Mouse (Mus musculus) kidney, postnatal 10 days (tissue): ENCODE measurements around the gene Ints5.
A peak's percentile ranks its signal among the peaks of the same experiment; 100 is the strongest.

ENCODE experiments used
- DNase-seq: peaks from one replicate; pipeline ENCODE4 v3.0.0; 2021; ENCODE audit warnings: mixed read lengths

Gene Ints5

DNA sequence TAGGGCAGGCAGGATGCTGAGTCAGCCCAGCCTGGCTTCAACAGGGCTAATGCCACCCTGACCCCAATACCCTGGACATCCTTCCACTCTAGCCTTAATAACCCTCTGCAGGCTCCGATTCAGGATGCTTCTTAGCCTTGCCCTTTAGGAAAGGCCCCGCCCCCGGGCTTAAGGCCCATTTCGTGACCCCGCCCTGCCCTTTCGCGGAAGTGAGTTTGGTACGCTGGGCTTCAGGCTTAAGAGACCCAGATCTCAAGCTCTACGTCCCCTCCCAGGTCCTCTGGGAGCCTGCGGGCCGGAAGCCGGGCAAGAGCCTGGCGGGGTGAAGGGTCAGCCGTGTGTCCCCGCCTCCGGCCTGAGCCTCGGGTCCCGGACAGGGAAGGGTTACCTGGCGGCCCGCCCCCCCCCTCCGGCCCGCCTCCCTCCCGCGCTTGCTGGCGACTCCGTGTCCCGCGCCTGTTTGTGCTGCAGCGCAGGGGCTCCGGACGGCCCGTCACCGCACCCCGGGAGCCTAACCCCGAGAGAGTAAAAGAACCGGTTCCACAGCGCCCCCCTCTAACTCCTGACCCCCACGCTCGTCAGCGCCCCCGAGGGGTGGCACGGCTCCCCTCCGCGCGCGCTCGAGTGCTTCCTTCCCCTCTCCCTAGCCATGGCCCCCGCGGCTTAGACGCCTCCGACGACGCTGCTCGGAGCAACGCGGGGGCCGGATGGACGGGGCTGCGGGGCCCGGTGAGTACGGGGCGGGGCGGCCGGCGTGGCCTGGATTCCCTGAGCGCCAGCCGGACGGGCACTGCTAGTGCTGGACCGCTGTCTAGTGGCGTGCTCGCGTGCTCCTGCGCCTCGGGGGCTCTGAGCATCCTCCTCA lies 36.7 kb downstream of the Ints5 start, which contains the start of the genes Rom1 and Eml3:
TSS of gene Rom1 (minus strand) at position 133 of the 865 bp plus-strand sequence.
TSS of gene Eml3 (plus strand) at position 329 of the 865 bp plus-strand sequence.
- peak; percentile 93 for DNase-seq

GRCm38 (mm10) chr19:8930117-8930516 lies 37.3 kb downstream of the Ints5 start:
- DNase-seq: no peak

GRCm38 (mm10) chr19:8930771-8931170 lies 38.0 kb downstream of the Ints5 start:
- DNase-seq: no peak

DNA sequence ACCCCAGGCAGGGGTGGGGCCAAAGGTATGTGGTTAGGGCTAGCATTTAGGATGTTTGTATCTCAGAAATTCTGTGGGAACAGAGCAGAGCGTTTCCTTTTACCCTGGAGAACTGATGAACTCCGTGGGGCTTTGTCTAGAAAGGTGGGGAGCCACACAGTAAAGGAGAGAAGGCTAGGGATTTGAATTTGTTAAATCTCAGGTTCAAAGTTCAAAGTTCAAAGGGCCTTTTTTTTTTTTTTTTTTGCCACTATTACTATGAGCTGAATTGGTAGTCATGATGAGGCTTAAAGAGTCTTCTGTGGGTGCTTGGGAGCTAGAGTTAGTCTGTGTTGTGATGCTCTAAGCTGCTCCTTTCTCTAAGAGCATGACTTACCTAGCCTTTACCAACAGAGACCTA lies 43.9 kb downstream of the Ints5 start:
- DNase-seq: no peak

GRCm38 (mm10) chr19:8940526-8941133 lies 47.8 kb downstream of the Ints5 start:
- DNase-seq: no peak

DNA sequence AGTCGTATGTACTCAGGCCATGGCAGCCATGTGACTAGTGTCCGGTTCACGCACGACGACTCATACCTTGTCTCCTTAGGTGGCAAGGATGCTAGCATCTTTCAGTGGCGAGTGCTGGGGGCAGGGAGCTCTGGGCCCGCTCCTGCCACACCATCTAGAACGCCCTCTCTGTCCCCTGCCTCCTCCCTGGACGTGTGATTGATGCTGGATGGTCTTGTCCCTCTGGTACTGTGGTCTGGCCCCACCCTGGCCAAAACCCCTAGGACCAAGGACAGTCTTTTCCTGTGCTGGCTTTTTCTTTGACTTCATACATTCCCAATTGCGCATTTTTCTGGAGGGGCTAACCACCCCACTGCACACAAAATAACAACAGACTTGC lies 48.3 kb downstream of the Ints5 start:
- DNase-seq: no peak

DNA sequence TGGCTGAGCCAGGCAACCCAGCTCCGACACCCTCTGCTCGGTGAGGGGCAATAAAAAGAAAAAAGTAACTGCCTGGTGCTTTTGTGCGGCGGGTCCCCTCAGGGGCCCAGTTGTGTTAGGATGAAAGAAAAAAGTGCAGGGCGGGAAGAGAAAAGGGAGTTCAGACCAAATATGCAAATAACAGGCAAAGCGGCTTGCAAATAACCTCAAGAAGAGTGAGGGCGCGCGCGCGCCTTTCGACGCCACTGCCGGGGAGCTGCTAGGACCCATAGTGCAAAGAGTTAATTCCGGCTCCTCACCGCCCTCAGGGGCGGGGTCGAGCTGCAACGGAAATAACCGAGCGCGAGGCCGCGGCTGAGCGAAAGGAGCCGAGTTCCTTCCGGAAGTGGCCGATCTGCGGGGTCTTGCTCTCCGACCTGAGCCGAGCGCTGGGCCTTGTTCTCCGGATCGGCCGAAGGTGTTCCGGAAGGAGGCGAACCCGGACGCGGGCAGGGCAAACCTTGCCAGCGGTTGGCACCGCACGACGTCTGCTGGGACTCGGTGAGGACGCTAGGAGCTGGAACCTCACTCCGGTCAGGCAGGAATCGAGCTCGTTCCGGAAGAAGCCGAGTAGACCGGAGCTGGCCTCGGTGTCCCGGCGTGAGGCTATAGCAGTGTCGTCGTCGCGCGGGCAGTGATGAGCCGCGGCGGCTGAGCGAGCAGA lies 48.9 kb downstream of the Ints5 start, which contains the start of gene Mta2:
TSS of gene Mta2 (plus strand) at position 361 of the 703 bp plus-strand sequence.
- DNase-seq: peak; percentile 99

- peak; percentile 79 for DNase-seq
These were observed 49.6 kb downstream of the Ints5 start for GRCm38 (mm10) chr19:8942276-8942964.

GRCm38 (mm10) chr19:8943047-8943446 lies 50.2 kb downstream of the Ints5 start:
- DNase-seq: no peak

DNA sequence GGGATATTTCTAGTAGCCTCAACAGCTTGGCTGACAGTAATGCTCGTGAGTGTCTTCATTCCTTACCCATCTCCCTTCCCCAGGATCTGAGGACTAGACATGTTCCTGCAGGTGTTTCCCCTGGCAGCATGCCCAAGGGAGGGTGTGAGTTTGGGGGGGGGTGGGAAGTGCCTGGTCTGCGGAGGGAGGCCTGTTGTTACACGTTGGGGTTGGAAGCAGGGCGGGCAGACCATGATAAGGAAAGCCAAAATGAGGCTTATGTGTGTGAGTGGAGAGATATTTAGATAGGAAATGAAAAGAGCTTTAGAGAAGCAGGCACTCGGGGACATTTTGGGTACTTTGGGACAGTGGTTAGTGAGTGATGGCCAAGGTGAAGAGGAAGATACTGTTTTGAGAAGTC lies 51.3 kb downstream of the Ints5 start:
- DNase-seq: peak; percentile 63

GRCm38 (mm10) chr19:8944750-8945149 lies 51.9 kb downstream of the Ints5 start:
- peak; percentile 93 for DNase-seq

DNA sequence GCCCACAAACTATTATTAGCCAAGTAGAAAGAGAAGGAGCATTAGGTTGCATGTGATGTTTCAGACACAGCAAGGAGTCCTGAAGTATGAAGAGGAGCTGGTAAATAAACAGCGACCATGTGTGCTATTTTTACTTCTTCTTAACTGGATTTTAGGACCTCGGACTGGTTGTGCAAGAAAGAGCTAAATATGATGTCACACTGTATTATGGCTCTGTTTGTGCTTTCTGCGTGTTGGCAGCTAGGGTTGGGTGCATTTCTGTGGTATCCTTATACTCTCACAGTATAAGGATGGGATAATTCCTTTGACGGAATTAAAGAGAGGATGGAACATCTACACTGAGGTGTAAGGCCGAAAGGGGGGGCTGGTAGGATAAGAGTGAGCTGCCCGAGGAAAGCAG lies 52.4 kb downstream of the Ints5 start:
- DNase-seq: no peak

GRCm38 (mm10) chr19:8946929-8947328 lies 54.1 kb downstream of the Ints5 start:
- no peak for DNase-seq
